Mouse (Mus musculus): Measurements from ENCODE around the gene Gm42906. TPM values are rescaled to one million over a fixed set of nuclear protein-coding genes. Genes with fewer than 3 reads are reported as not detected.

Gene Gm42906
- polyA plus RNA-seq, 1 experiment from 2014 or later, result not detected

- no peaks in the 10 kb centered on the region for H3K4me1 ChIP-seq (ENCODE audit: control insufficient read depth, insufficient read depth, low read length)
- no peak overlapping the region for H3K4me3 ChIP-seq (ENCODE audit: low read depth, low read length)
- no peak overlapping the region for H3K9ac ChIP-seq (replicated peaks; ENCODE audit: low read depth, low read length)
- H3K27me3 ChIP-seq (ENCODE audit: control insufficient read depth, insufficient read depth, low read length), result no peaks in the 10 kb centered on the region
- ATAC-seq (ENCODE audit: insufficient number of reproducible peaks, insufficient read depth, low FRiP score, low read depth), result no peak
- WGBS, result 65% methylated on average over 8 of the region's 8 CpGs
- H3K9me3 ChIP-seq (ENCODE audit: control insufficient read depth, low read depth, low read length), result no peaks in the 10 kb centered on the region
- H3K4me2 ChIP-seq (replicated peaks; ENCODE audit: low read depth, low read length), result no peak overlapping the region
- H3K27ac ChIP-seq (ENCODE audit: low read length), result no peak overlapping the region
- no peaks in the 10 kb centered on the region for H3K36me3 ChIP-seq (ENCODE audit: control insufficient read depth, insufficient read depth, low read length)
Measured at GRCm38 (mm10) chr5:151405314-151405903, 22.6 kb downstream of the Gm42906 start.

- Histone ChIP-seq H3K27me3 (ENCODE audit: control insufficient read depth, insufficient read depth, low read length) (no peaks in the 10 kb centered on the region), H3K4me2 (replicated peaks; ENCODE audit: low read depth, low read length) (no peak overlapping the region), H3K9me3 (ENCODE audit: control insufficient read depth, low read depth, low read length) (no peaks in the 10 kb centered on the region), H3K9ac (replicated peaks; ENCODE audit: low read depth, low read length) (no peak overlapping the region), H3K4me1 (ENCODE audit: control insufficient read depth, insufficient read depth, low read length) (no peaks in the 10 kb centered on the region), H3K4me3 (ENCODE audit: low read depth, low read length) (no peak overlapping the region), H3K27ac (ENCODE audit: low read length) (no peak overlapping the region), H3K36me3 (ENCODE audit: control insufficient read depth, insufficient read depth, low read length) (no peaks in the 10 kb centered on the region)
- ATAC-seq (ENCODE audit: insufficient number of reproducible peaks, insufficient read depth, low FRiP score, low read depth), result no peak
- 55% methylated on average over 2 of the region's 2 CpGs for WGBS
Measured at GRCm38 (mm10) chr5:151403586-151403985, 24.4 kb downstream of the Gm42906 start.

- ATAC-seq (ENCODE audit: insufficient number of reproducible peaks, insufficient read depth, low FRiP score, low read depth), result no peak
Measured at GRCm38 (mm10) chr5:151400557-151400944, 27.4 kb downstream of the Gm42906 start.

GRCm38 (mm10) chr5:151399918-151400556 lies 27.9 kb downstream of the Gm42906 start:
- H3K9me3 ChIP-seq (ENCODE audit: control insufficient read depth, low read depth, low read length), result no peaks in the 10 kb centered on the region
- no peak for ATAC-seq (ENCODE audit: insufficient number of reproducible peaks, insufficient read depth, low FRiP score, low read depth)
- no peak overlapping the region for H3K4me3 ChIP-seq (ENCODE audit: low read depth, low read length)
- H3K9ac ChIP-seq (replicated peaks; ENCODE audit: low read depth, low read length), result no peak overlapping the region
- H3K4me2 ChIP-seq (replicated peaks; ENCODE audit: low read depth, low read length), result no peak overlapping the region
- H3K27me3 ChIP-seq (ENCODE audit: control insufficient read depth, insufficient read depth, low read length), result no peaks in the 10 kb centered on the region
- H3K36me3 ChIP-seq (ENCODE audit: control insufficient read depth, insufficient read depth, low read length), result no peaks in the 10 kb centered on the region
- WGBS, result 68% methylated on average over 7 of the region's 7 CpGs
- no peak overlapping the region for H3K27ac ChIP-seq (ENCODE audit: low read length)
- H3K4me1 ChIP-seq (ENCODE audit: control insufficient read depth, insufficient read depth, low read length), result no peaks in the 10 kb centered on the region

More at GRCm38 (mm10) chr5:151400557-151400944, 27.4 kb downstream of the Gm42906 start:
- Histone ChIP-seq H3K9me3 (ENCODE audit: control insufficient read depth, low read depth, low read length) (no peaks in the 10 kb centered on the region), H3K36me3 (ENCODE audit: control insufficient read depth, insufficient read depth, low read length) (no peaks in the 10 kb centered on the region), H3K4me1 (ENCODE audit: control insufficient read depth, insufficient read depth, low read length) (no peaks in the 10 kb centered on the region), H3K4me3 (ENCODE audit: low read depth, low read length) (no peak overlapping the region), H3K27ac (ENCODE audit: low read length) (no peak overlapping the region), H3K9ac (replicated peaks; ENCODE audit: low read depth, low read length) (no peak overlapping the region), H3K27me3 (ENCODE audit: control insufficient read depth, insufficient read depth, low read length) (no peaks in the 10 kb centered on the region), H3K4me2 (replicated peaks; ENCODE audit: low read depth, low read length) (no peak overlapping the region)
- 82% methylated on average over 2 of the region's 2 CpGs for WGBS

GRCm38 (mm10) chr5:151396119-151396518 lies 31.8 kb downstream of the Gm42906 start:
- H3K4me2 ChIP-seq (replicated peaks; ENCODE audit: low read depth, low read length), result no peak overlapping the region
- no peak overlapping the region for H3K9ac ChIP-seq (replicated peaks; ENCODE audit: low read depth, low read length)
- H3K27me3 ChIP-seq (ENCODE audit: control insufficient read depth, insufficient read depth, low read length), result no peaks in the 10 kb centered on the region
- H3K4me1 ChIP-seq (ENCODE audit: control insufficient read depth, insufficient read depth, low read length), result no peaks in the 10 kb centered on the region
- no peak overlapping the region for H3K4me3 ChIP-seq (ENCODE audit: low read depth, low read length)
- no peak for ATAC-seq (ENCODE audit: insufficient number of reproducible peaks, insufficient read depth, low FRiP score, low read depth)
- H3K27ac ChIP-seq (ENCODE audit: low read length), result no peak overlapping the region
- 75% methylated on average over 4 of the region's 4 CpGs for WGBS
- no peaks in the 10 kb centered on the region for H3K9me3 ChIP-seq (ENCODE audit: control insufficient read depth, low read depth, low read length)
- H3K36me3 ChIP-seq (ENCODE audit: control insufficient read depth, insufficient read depth, low read length), result no peaks in the 10 kb centered on the region

GRCm38 (mm10) chr5:151394690-151395089 lies 33.3 kb downstream of the Gm42906 start:
- Histone ChIP-seq H3K27me3 (ENCODE audit: control insufficient read depth, insufficient read depth, low read length) (no peaks in the 10 kb centered on the region), H3K9me3 (ENCODE audit: control insufficient read depth, low read depth, low read length) (no peaks in the 10 kb centered on the region), H3K9ac (replicated peaks; ENCODE audit: low read depth, low read length) (no peak overlapping the region), H3K4me3 (ENCODE audit: low read depth, low read length) (no peak overlapping the region), H3K27ac (ENCODE audit: low read length) (0 out of 2 replicates have a peak overlapping the region, but pooled peaks have one; percentile 48), H3K4me2 (replicated peaks; ENCODE audit: low read depth, low read length) (no peak overlapping the region), H3K36me3 (ENCODE audit: control insufficient read depth, insufficient read depth, low read length) (no peaks in the 10 kb centered on the region), H3K4me1 (ENCODE audit: control insufficient read depth, insufficient read depth, low read length) (no peaks in the 10 kb centered on the region)
- ATAC-seq (ENCODE audit: insufficient number of reproducible peaks, insufficient read depth, low FRiP score, low read depth), result no peak
- WGBS, result 49% methylated on average over 5 of the region's 5 CpGs

GRCm38 (mm10) chr5:151393821-151394662 lies 33.9 kb downstream of the Gm42906 start:
- Histone ChIP-seq H3K27ac (ENCODE audit: low read length) (peak overlapping the region; percentile 48; the same call in 1 of the 2 replicates), H3K36me3 (ENCODE audit: control insufficient read depth, insufficient read depth, low read length) (no peaks in the 10 kb centered on the region), H3K27me3 (ENCODE audit: control insufficient read depth, insufficient read depth, low read length) (no peaks in the 10 kb centered on the region), H3K4me3 (ENCODE audit: low read depth, low read length) (no peak overlapping the region), H3K4me1 (ENCODE audit: control insufficient read depth, insufficient read depth, low read length) (no peaks in the 10 kb centered on the region), H3K4me2 (replicated peaks; ENCODE audit: low read depth, low read length) (no peak overlapping the region), H3K9ac (replicated peaks; ENCODE audit: low read depth, low read length) (no peak overlapping the region), H3K9me3 (ENCODE audit: control insufficient read depth, low read depth, low read length) (no peaks in the 10 kb centered on the region)
- whole genome bisulfite sequencing, result 63% methylated on average over 7 of the region's 7 CpGs
- ATAC-seq (ENCODE audit: insufficient number of reproducible peaks, insufficient read depth, low FRiP score, low read depth), result no peak

GRCm38 (mm10) chr5:151389827-151390226 lies 38.1 kb downstream of the Gm42906 start:
- peak; percentile 37; the same call in 1 of the 2 replicates for ATAC-seq (ENCODE audit: insufficient number of reproducible peaks, insufficient read depth, low FRiP score, low read depth)
- no peaks in the 10 kb centered on the region for H3K27me3 ChIP-seq (ENCODE audit: control insufficient read depth, insufficient read depth, low read length)
- 46% methylated on average over 1 of the region's 1 CpGs for WGBS

More at GRCm38 (mm10) chr5:151389827-151390226, 38.1 kb downstream of the Gm42906 start:
- H3K4me2 ChIP-seq (replicated peaks; ENCODE audit: low read depth, low read length), result no peak overlapping the region
- no peak overlapping the region for H3K4me3 ChIP-seq (ENCODE audit: low read depth, low read length)
- no peak overlapping the region for H3K9ac ChIP-seq (replicated peaks; ENCODE audit: low read depth, low read length)
- no peak overlapping the region for H3K27ac ChIP-seq (ENCODE audit: low read length)
- H3K4me1 ChIP-seq (ENCODE audit: control insufficient read depth, insufficient read depth, low read length), result no peaks in the 10 kb centered on the region
- H3K36me3 ChIP-seq (ENCODE audit: control insufficient read depth, insufficient read depth, low read length), result no peaks in the 10 kb centered on the region
- H3K9me3 ChIP-seq (ENCODE audit: control insufficient read depth, low read depth, low read length), result no peaks in the 10 kb centered on the region

Data from stomach, embryonic 14.5 days (tissue).